8 mouse cellular contexts compared by ENCODE assay signal in the genomic region with DNA sequence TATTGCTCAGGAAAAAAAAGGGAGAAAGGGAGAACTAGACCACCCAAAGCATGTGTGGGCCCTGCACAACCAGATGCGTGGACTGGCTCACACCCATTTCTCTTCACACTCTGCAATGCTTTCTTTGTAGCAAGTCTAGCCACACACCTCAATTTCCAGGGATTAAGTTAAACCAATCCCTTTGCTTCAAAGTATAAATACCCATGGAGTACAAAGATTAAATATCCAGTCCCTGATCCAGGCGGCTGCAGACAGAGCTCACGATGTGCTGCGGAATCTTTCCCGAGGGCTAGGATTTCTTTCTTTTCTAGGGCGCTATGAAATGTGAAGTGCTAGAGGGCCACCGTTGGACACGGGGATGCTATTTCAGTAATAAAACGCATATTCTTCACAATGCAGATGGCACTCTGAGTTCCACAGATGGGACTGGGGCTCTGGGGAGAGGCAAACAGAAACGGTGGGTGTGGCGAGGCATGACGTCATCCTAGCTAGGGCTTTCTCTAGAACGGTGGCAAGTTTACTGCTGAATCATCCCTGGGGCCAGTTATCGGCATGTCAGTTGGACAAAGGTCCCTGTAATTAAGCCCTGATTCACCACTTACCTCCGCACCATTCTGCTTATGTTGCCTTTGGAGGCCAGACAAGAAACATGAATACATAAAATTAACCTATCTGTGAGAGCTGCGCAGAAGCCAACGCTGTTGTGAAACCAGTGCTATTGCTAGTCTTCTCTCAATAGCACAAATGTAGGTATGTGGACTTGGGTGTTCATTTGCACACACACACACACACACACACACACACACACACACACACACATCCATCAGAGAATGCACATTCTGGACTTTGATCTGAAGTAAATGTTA. TPM values are rescaled to one million over a fixed set of nuclear protein-coding genes. Genes with fewer than 3 reads are reported as not detected.
DNase-seq lines count a peak whose midpoint lies in the region; ATAC-seq lines count a peak whose summit lies in the region.
"Had no signal": no experiment of that assay in that cellular context is flagged by ENCODE, and none has a peak within 500 bp of the region (broad histone marks: within the 10 kb centered on the region; RNA-seq: fewer than 3 reads in every experiment).

No protein-coding gene starts in this region.

- H3K36me3 ChIP-seq in heart, embryonic 15.5 days = no peaks in the 10 kb centered on the region
- H3K36me3 ChIP-seq in liver, embryonic 16.5 days (ENCODE audit: control insufficient read depth, insufficient read depth) = no peaks in the 10 kb centered on the region
- H3K36me3 ChIP-seq: limb, embryonic 15.5 days had no signal

- H3K4me1 ChIP-seq in heart, embryonic 15.5 days (replicated peaks) = peaks cover 13% of the 10 kb centered on the region
- H3K4me1 ChIP-seq in liver, embryonic 16.5 days (ENCODE audit: control insufficient read depth, low read depth, low read length) = peaks cover 7% of the 10 kb centered on the region
- H3K4me1 ChIP-seq: limb, embryonic 15.5 days had no signal

- H3K9ac ChIP-seq in heart, embryonic 15.5 days = no peak overlapping the region
- H3K9ac ChIP-seq in liver, embryonic 16.5 days (ENCODE audit: low read depth, low read length) = no peak overlapping the region
- H3K9ac ChIP-seq: limb, embryonic 15.5 days had no signal

- no peaks in the 10 kb centered on the region; the same call in 1 of the 2 replicates for H3K27me3 ChIP-seq in heart, embryonic 15.5 days
- H3K27me3 ChIP-seq in liver, embryonic 16.5 days (ENCODE audit: control insufficient read depth, insufficient read depth, low read depth, low read length) = no peaks in the 10 kb centered on the region
- H3K27me3 ChIP-seq: limb, embryonic 15.5 days had no signal

- peak overlapping the region; percentile 10; the same call in 1 of the 2 replicates for H3K27ac ChIP-seq in heart, embryonic 15.5 days
- H3K27ac ChIP-seq in liver, embryonic 16.5 days (ENCODE audit: low read length) = no peak overlapping the region
- H3K27ac ChIP-seq: limb, embryonic 15.5 days had no signal

- H3K4me3 ChIP-seq in heart, embryonic 15.5 days = 0 out of 2 replicates have a peak overlapping the region, but pooled peaks have one; percentile 5
- H3K4me3 ChIP-seq in liver, embryonic 16.5 days (ENCODE audit: low read depth, low read length) = no peak overlapping the region
- H3K4me3 ChIP-seq: limb, embryonic 15.5 days had no signal

- no peaks in the 10 kb centered on the region for H3K9me3 ChIP-seq in heart, embryonic 15.5 days (replicated peaks)
- H3K9me3 ChIP-seq in liver, embryonic 16.5 days (replicated peaks; ENCODE audit: control insufficient read depth, low read length) = no peaks in the 10 kb centered on the region
- H3K9me3 ChIP-seq: limb, embryonic 15.5 days had no signal

- peak; percentile 67 for DNase-seq in MEL-GATA-1-ER (ENCODE audit: extremely low read depth, low read depth)
- peak; percentile 55 to 59 for DNase-seq in adrenal gland, postnatal 36 days
- peak; percentile 47 to 61 for DNase-seq in kidney, postnatal 4 days
- DNase-seq in right cerebral cortex, postnatal 14 days = peak; percentile 81

- H3K4me2 ChIP-seq in heart, embryonic 15.5 days = peak overlapping the region; percentile 40; the same call in 1 of the 2 replicates
- H3K4me2 ChIP-seq in liver, embryonic 16.5 days (ENCODE audit: low read depth, low read length) = no peak overlapping the region
- H3K4me2 ChIP-seq: limb, embryonic 15.5 days had no signal

- peak; percentile 43; the same call in 1 of the 2 replicates for ATAC-seq in erythroblast, adult 5-6 weeks (replicated peaks; ENCODE audit: low FRiP score, poor library complexity, severe bottlenecking)
- no peak for ATAC-seq in heart, embryonic 15.5 days (replicated peaks; ENCODE audit: insufficient number of reproducible peaks, insufficient read depth, low FRiP score, low read depth)
- ATAC-seq in liver, embryonic 16.5 days (ENCODE audit: low read depth) = peak; percentile 64

- 45% methylated on average over 17 of the region's 17 CpGs for WGBS in heart, embryonic 15.5 days
- 49% methylated on average over 17 of the region's 17 CpGs for WGBS in liver, embryonic 16.5 days (ENCODE audit: insufficient replicate concordance)

RNA-seq across cellular contexts. Expression of gene Zfp706, which starts 47.3 kb away (rescaled TPM):
- 100 to 1,000 TPM; 203 to 216 TPM for total RNA-seq in adrenal gland, postnatal 36 days (2021)
- total RNA-seq in erythroblast, adult 5-6 weeks (2015; ENCODE audit: low replicate concordance) = 25.6 and 63.3 TPM in 2 replicates
- 4.9 and 13.7 TPM in 2 replicates for total RNA-seq in erythroblast, adult 5-6 weeks (2017; ENCODE audit: low replicate concordance)
- 379 and 460 TPM in 2 replicates for polyA plus RNA-seq in heart, embryonic 15.5 days (2015; fragmentation: Nextera tagmentation; extraction: Ambion mirVana)
- polyA plus RNA-seq in liver, embryonic 16.5 days (2015; fragmentation: Nextera tagmentation; extraction: Ambion mirVana) = 151 and 178 TPM in 2 replicates
